Mouse (Mus musculus): Measurements from ENCODE around the gene Nlgn1.

DNA sequence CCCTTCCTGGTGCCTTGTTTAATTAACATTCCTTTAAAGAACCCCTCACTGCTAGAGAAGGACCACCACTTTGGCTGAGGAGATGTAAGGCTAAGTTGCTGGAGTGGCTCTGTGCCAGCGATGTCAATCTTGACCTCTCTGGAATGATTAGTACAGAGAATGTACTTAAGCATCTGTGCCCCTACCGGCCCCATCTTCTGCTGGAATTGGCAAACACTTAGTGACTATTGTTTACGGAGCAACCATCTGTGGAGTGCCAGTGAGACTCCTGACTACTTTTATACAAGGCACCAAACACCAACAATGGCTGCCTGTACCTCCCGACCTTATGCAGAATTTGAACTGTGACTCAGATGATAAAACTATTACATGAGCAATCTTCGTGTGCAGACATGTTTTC, 186.8 kb downstream of the Nlgn1 start:
- TF ChIP-seq EP300 (IDR thresholded peaks at IDR 0.05; ENCODE audit: low read depth) (no peak), CTCF (IDR thresholded peaks at IDR 0.05; ENCODE audit: low read depth) (no peak)

Measured in liver, embryonic 14.5 days (tissue).